Mouse (Mus musculus): ENCODE measurements around the gene Pla2g4a. TPM values are rescaled to one million over a fixed set of nuclear protein-coding genes. Genes with fewer than 3 reads are reported as not detected.

Gene Pla2g4a
- polyA plus RNA-seq, 1 experiment from 2014 or later: 1.1 TPM

- no peaks in the 10 kb centered on the region for H3K27me3 ChIP-seq (replicated peaks)
- no peak overlapping the region for H3K27ac ChIP-seq (replicated peaks)
- no peaks in the 10 kb centered on the region for H3K9me3 ChIP-seq (replicated peaks)
- no peak overlapping the region for H3K9ac ChIP-seq (replicated peaks)
- H3K4me1 ChIP-seq: no peaks in the 10 kb centered on the region
- H3K36me3 ChIP-seq: no peaks in the 10 kb centered on the region
- no peak for ATAC-seq (ENCODE audit: low FRiP score)
- no peak overlapping the region for H3K4me2 ChIP-seq
- H3K4me3 ChIP-seq (replicated peaks): no peak overlapping the region
Observed at GRCm38 (mm10) chr1:149952050-149952449, 9.0 kb downstream of the Pla2g4a start.

GRCm38 (mm10) chr1:149950656-149951055 is 10.4 kb downstream of the Pla2g4a start:
- WGBS: 83% methylated on average over 3 of the region's 3 CpGs

GRCm38 (mm10) chr1:149950254-149950653 is 10.8 kb downstream of the Pla2g4a start:
- 88% methylated on average over 1 of the region's 1 CpGs for WGBS
- no peaks in the 10 kb centered on the region for H3K36me3 ChIP-seq

More at GRCm38 (mm10) chr1:149950656-149951055, 10.4 kb downstream of the Pla2g4a start:
- no peaks in the 10 kb centered on the region for H3K9me3 ChIP-seq (replicated peaks)
- H3K4me3 ChIP-seq (replicated peaks): no peak overlapping the region
- H3K4me1 ChIP-seq: no peaks in the 10 kb centered on the region
- H3K36me3 ChIP-seq: no peaks in the 10 kb centered on the region
- H3K27ac ChIP-seq (replicated peaks): no peak overlapping the region
- H3K27me3 ChIP-seq (replicated peaks): no peaks in the 10 kb centered on the region
- H3K9ac ChIP-seq (replicated peaks): no peak overlapping the region
- H3K4me2 ChIP-seq: no peak overlapping the region
- ATAC-seq (ENCODE audit: low FRiP score): no peak

GRCm38 (mm10) chr1:149949334-149949733 is 11.8 kb downstream of the Pla2g4a start:
- WGBS: 96% methylated on average over 1 of the region's 1 CpGs
- ATAC-seq (ENCODE audit: low FRiP score): no peak
- no peaks in the 10 kb centered on the region for H3K4me1 ChIP-seq

More at GRCm38 (mm10) chr1:149950254-149950653, 10.8 kb downstream of the Pla2g4a start:
- H3K27me3 ChIP-seq (replicated peaks): no peaks in the 10 kb centered on the region
- no peak for ATAC-seq (ENCODE audit: low FRiP score)
- H3K27ac ChIP-seq (replicated peaks): no peak overlapping the region
- H3K4me3 ChIP-seq (replicated peaks): no peak overlapping the region
- H3K4me2 ChIP-seq: no peak overlapping the region
- H3K9me3 ChIP-seq (replicated peaks): no peaks in the 10 kb centered on the region
- H3K9ac ChIP-seq (replicated peaks): no peak overlapping the region
- no peaks in the 10 kb centered on the region for H3K4me1 ChIP-seq

GRCm38 (mm10) chr1:149948066-149948825 is 12.8 kb downstream of the Pla2g4a start:
- no peaks in the 10 kb centered on the region for H3K36me3 ChIP-seq
- H3K9ac ChIP-seq (replicated peaks): no peak overlapping the region
- no peak overlapping the region for H3K4me2 ChIP-seq
- H3K9me3 ChIP-seq (replicated peaks): no peaks in the 10 kb centered on the region
- H3K27ac ChIP-seq (replicated peaks): no peak overlapping the region
- ATAC-seq (ENCODE audit: low FRiP score): no peak
- H3K27me3 ChIP-seq (replicated peaks): no peaks in the 10 kb centered on the region
- H3K4me3 ChIP-seq (replicated peaks): no peak overlapping the region
- H3K4me1 ChIP-seq: no peaks in the 10 kb centered on the region
- WGBS: 92% methylated on average over 8 of the region's 8 CpGs

More at GRCm38 (mm10) chr1:149949334-149949733, 11.8 kb downstream of the Pla2g4a start:
- Histone ChIP-seq H3K9me3 (replicated peaks) (no peaks in the 10 kb centered on the region), H3K4me3 (replicated peaks) (no peak overlapping the region), H3K27me3 (replicated peaks) (no peaks in the 10 kb centered on the region), H3K36me3 (no peaks in the 10 kb centered on the region), H3K4me2 (no peak overlapping the region), H3K27ac (replicated peaks) (no peak overlapping the region), H3K9ac (replicated peaks) (no peak overlapping the region)

- H3K27ac ChIP-seq (replicated peaks): no peak overlapping the region
- no peaks in the 10 kb centered on the region for H3K36me3 ChIP-seq
- ATAC-seq (ENCODE audit: low FRiP score): no peak
- H3K27me3 ChIP-seq (replicated peaks): no peaks in the 10 kb centered on the region
- no peak overlapping the region for H3K9ac ChIP-seq (replicated peaks)
- H3K4me1 ChIP-seq: no peaks in the 10 kb centered on the region
- H3K4me2 ChIP-seq: no peak overlapping the region
- no peak overlapping the region for H3K4me3 ChIP-seq (replicated peaks)
- WGBS: 71% methylated on average over 5 of the region's 5 CpGs
- no peaks in the 10 kb centered on the region for H3K9me3 ChIP-seq (replicated peaks)
Observed at GRCm38 (mm10) chr1:149946993-149947392, 14.1 kb downstream of the Pla2g4a start.

- no peaks in the 10 kb centered on the region for H3K4me1 ChIP-seq
- H3K4me2 ChIP-seq: no peak overlapping the region
- H3K27me3 ChIP-seq (replicated peaks): no peaks in the 10 kb centered on the region
- no peak for ATAC-seq (ENCODE audit: low FRiP score)
- H3K9me3 ChIP-seq (replicated peaks): no peaks in the 10 kb centered on the region
- H3K9ac ChIP-seq (replicated peaks): no peak overlapping the region
- no peaks in the 10 kb centered on the region for H3K36me3 ChIP-seq
- WGBS: 89% methylated on average over 3 of the region's 3 CpGs
- H3K4me3 ChIP-seq (replicated peaks): no peak overlapping the region
- H3K27ac ChIP-seq (replicated peaks): no peak overlapping the region
Observed at GRCm38 (mm10) chr1:149946432-149946831, 14.7 kb downstream of the Pla2g4a start.

GRCm38 (mm10) chr1:149943611-149944010 is 17.5 kb downstream of the Pla2g4a start:
- H3K27ac ChIP-seq (replicated peaks): no peak overlapping the region
- no peaks in the 10 kb centered on the region for H3K9me3 ChIP-seq (replicated peaks)
- no peak for ATAC-seq (ENCODE audit: low FRiP score)
- 81% methylated on average over 2 of the region's 2 CpGs for WGBS
- H3K36me3 ChIP-seq: no peaks in the 10 kb centered on the region
- no peaks in the 10 kb centered on the region for H3K4me1 ChIP-seq
- no peaks in the 10 kb centered on the region for H3K27me3 ChIP-seq (replicated peaks)
- H3K9ac ChIP-seq (replicated peaks): no peak overlapping the region
- H3K4me3 ChIP-seq (replicated peaks): no peak overlapping the region
- H3K4me2 ChIP-seq: no peak overlapping the region

GRCm38 (mm10) chr1:149940301-149940700 is 20.8 kb downstream of the Pla2g4a start:
- Histone ChIP-seq H3K4me3 (replicated peaks) (no peak overlapping the region), H3K9me3 (replicated peaks) (no peaks in the 10 kb centered on the region), H3K4me2 (no peak overlapping the region), H3K27me3 (replicated peaks) (no peaks in the 10 kb centered on the region), H3K27ac (replicated peaks) (no peak overlapping the region), H3K4me1 (no peaks in the 10 kb centered on the region), H3K9ac (replicated peaks) (no peak overlapping the region), H3K36me3 (no peaks in the 10 kb centered on the region)
- 83% methylated on average over 1 of the region's 1 CpGs for WGBS
- ATAC-seq (ENCODE audit: low FRiP score): no peak

GRCm38 (mm10) chr1:149939261-149940032 is 21.6 kb downstream of the Pla2g4a start:
- ATAC-seq (ENCODE audit: low FRiP score): no peak
- Histone ChIP-seq H3K9ac (replicated peaks) (no peak overlapping the region), H3K36me3 (no peaks in the 10 kb centered on the region), H3K27ac (replicated peaks) (no peak overlapping the region), H3K4me3 (replicated peaks) (no peak overlapping the region), H3K27me3 (replicated peaks) (no peaks in the 10 kb centered on the region), H3K9me3 (replicated peaks) (no peaks in the 10 kb centered on the region), H3K4me2 (no peak overlapping the region), H3K4me1 (no peaks in the 10 kb centered on the region)
- WGBS: 94% methylated on average over 9 of the region's 9 CpGs

GRCm38 (mm10) chr1:149937825-149938224 is 23.3 kb downstream of the Pla2g4a start:
- H3K27me3 ChIP-seq (replicated peaks): no peaks in the 10 kb centered on the region
- no peaks in the 10 kb centered on the region for H3K9me3 ChIP-seq (replicated peaks)
- no peak overlapping the region for H3K4me3 ChIP-seq (replicated peaks)
- WGBS: 88% methylated on average over 4 of the region's 4 CpGs
- H3K4me1 ChIP-seq: no peaks in the 10 kb centered on the region
- no peak overlapping the region for H3K9ac ChIP-seq (replicated peaks)
- ATAC-seq (ENCODE audit: low FRiP score): no peak
- H3K27ac ChIP-seq (replicated peaks): no peak overlapping the region
- no peak overlapping the region for H3K4me2 ChIP-seq
- H3K36me3 ChIP-seq: no peaks in the 10 kb centered on the region

GRCm38 (mm10) chr1:149929140-149929539 is 31.9 kb downstream of the Pla2g4a start:
- no peaks in the 10 kb centered on the region for H3K4me1 ChIP-seq
- 85% methylated on average over 5 of the region's 5 CpGs for WGBS
- no peak overlapping the region for H3K9ac ChIP-seq (replicated peaks)
- no peaks in the 10 kb centered on the region for H3K27me3 ChIP-seq (replicated peaks)
- H3K9me3 ChIP-seq (replicated peaks): no peaks in the 10 kb centered on the region
- no peak overlapping the region for H3K4me2 ChIP-seq
- no peak for ATAC-seq (ENCODE audit: low FRiP score)
- no peaks in the 10 kb centered on the region for H3K36me3 ChIP-seq
- H3K27ac ChIP-seq (replicated peaks): no peak overlapping the region
- no peak overlapping the region for H3K4me3 ChIP-seq (replicated peaks)
